Mouse (Mus musculus): ENCODE measurements around the gene Pim3.

GRCm38 (mm10) chr15:88855896-88856417, 6.0 kb upstream of the Pim3 start:
- TF ChIP-seq MYOG (IDR thresholded peaks at IDR 0.05; ENCODE audit: control insufficient read depth in 1 of 3, insufficient read depth in 1 of 3, insufficient read length in 2 of 3, low read depth in 2 of 3) (no peak), USF1 (IDR thresholded peaks at IDR 0.05; ENCODE audit: low read depth) (no peak), POLR2A (IDR thresholded peaks at IDR 0.05; ENCODE audit: insufficient read length, low read depth) (no peak), MAX (IDR thresholded peaks at IDR 0.05; ENCODE audit: low read depth) (no peak), E2F4 (IDR thresholded peaks at IDR 0.05; ENCODE audit: insufficient read depth) (no peak), POLR2AphosphoS2 (IDR thresholded peaks at IDR 0.05; ENCODE audit: insufficient read length, low read depth) (no peak), CEBPB (IDR thresholded peaks at IDR 0.05; ENCODE audit: insufficient read depth, poor library complexity, severe bottlenecking) (no peak)
